Mouse (Mus musculus) limb, embryonic 11.5 days (tissue): ENCODE data around the gene Anks3. TPM values are rescaled to one million over a fixed set of nuclear protein-coding genes. Genes with fewer than 3 reads are reported as not detected.

ENCODE experiments used
- ATAC-seq: fragments of 200-750 bp; cut with Nextera tagmentation; 2 replicates; pipeline ENCODE4 v1.8.0; 2017; ENCODE audit warnings: low read depth; ENCODE audit not compliant: insufficient number of reproducible peaks, low FRiP score, low TSS enrichment
- DNase-seq: peaks from one replicate; pipeline ENCODE4 v3.0.0-alpha.2; 2015; ENCODE audit warnings: low spot score
- H3K27ac ChIP-seq: fragments of 300-500 bp; sonication (generic); replicated peaks from 2 replicates; pipeline ENCODE4 v1.5.1; 2014; ENCODE audit warnings: low read depth, mild to moderate bottlenecking, low read length
- H3K27me3 ChIP-seq: fragments of 300-500 bp; sonication (generic); 2 replicates; pipeline ENCODE4 v1.6.1; 2014; ENCODE audit warnings: mild to moderate bottlenecking, low read length, mixed read lengths; ENCODE audit not compliant: control insufficient read depth, insufficient read depth
- H3K36me3 ChIP-seq: fragments of 300-500 bp; sonication (generic); 2 replicates; pipeline ENCODE4 v1.6.1; 2014; ENCODE audit warnings: mild to moderate bottlenecking, low read length, moderate library complexity, mixed read lengths; ENCODE audit not compliant: control insufficient read depth, insufficient read depth
- H3K4me1 ChIP-seq: fragments of 300-500 bp; sonication (generic); 2 replicates; pipeline ENCODE4 v1.6.1; 2014; ENCODE audit warnings: low read length, mixed read lengths; ENCODE audit not compliant: control insufficient read depth, insufficient read depth
- H3K4me2 ChIP-seq: fragments of 300-500 bp; sonication (generic); 2 replicates; pipeline ENCODE4 v1.6.1; 2014; ENCODE audit warnings: low read depth, mild to moderate bottlenecking, moderate library complexity; ENCODE audit not compliant: severe bottlenecking
- H3K4me3 ChIP-seq: fragments of 300-500 bp; sonication (generic); 2 replicates; pipeline ENCODE4 v1.5.1; 2014; ENCODE audit warnings: low read depth, low read length
- H3K9ac ChIP-seq: fragments of 300-500 bp; sonication (generic); 2 replicates; pipeline ENCODE4 v1.6.1; 2014; ENCODE audit warnings: mild to moderate bottlenecking, low read length
- H3K9me3 ChIP-seq: fragments of 300-500 bp; sonication (generic); 2 replicates; pipeline ENCODE4 v1.6.1; 2016; ENCODE audit warnings: low read length; ENCODE audit not compliant: control insufficient read depth
- WGBS: fragments of 180-500 bp; shearing (Covaris S2); extraction: QIAGEN DNeasy Blood & Tissue Kit; methylation state at CpG from one replicate; pipeline ENCODE4 v1.1.7; 2014; 5-methylcytosine and 5-hydroxymethylcytosine counted together
- polyA plus RNA-seq: library from polyadenylated mRNA; unstranded; fragments of >200 nt; fragmentation: Nextera tagmentation; extraction: Ambion mirVana; gene quantifications from 2 replicates; pipeline ENCODE4 v1.2.1, GENCODE M21; 2014

The Anks3 gene
- polyA plus RNA-seq, result 41.0 and 41.2 TPM in 2 replicates

DNA sequence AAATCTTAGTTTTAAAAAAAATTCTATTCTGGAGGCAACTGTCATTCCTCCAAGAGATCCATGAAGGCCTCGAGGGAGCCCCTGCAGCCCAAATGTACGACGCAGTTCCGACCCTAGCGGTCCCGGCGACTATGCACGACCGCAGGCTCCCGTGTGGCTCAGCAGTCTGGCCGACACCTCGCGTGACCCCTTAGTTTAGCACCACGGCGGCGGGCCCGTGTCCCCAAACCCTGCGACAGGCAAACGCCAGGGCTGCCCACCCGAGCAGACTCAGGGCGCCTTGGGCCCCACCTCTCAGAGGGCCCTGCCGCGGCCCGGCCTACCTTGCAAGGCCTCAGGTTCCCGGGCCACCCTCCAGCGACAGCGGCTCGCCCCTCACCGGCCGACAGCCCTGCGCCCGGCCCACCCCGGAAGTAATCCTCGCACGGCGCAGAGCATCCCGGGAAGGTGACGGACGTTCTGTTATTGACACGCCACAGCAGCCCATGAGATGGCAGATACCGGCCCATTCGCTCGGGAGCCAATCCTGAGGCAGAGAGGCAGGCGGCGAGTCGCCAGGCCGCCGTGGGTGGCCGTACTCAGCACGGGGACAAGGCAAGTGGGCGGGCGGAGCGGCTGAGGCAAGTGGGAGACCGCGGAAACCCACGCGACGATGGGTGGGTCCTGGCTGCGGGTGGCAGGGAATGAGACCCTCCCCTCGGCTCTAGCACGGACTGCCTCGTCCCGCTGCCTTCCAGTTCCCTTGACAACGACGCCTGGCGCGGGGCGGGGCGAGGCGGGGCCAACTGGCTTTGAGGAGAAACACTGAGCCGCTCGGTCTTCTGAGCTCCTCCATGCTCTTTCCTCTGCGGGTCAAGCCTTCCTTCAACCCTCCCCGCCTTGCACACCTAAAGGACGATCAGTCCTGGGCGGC, at the start of gene Anks3:
TSS of gene Anks3 (minus strand) at position 409 of the 913 bp plus-strand sequence.
- DNase-seq (peak; percentile 92), ATAC-seq (peak; percentile 97)
- no peaks in the 10 kb centered on the region for H3K36me3 ChIP-seq
- H3K27me3 ChIP-seq, result no peaks in the 10 kb centered on the region
- peak within 1 kb of the TSS; percentile 82 for H3K4me2 ChIP-seq
- peak within 1 kb of the TSS; percentile 90 for H3K4me3 ChIP-seq
- under 1% methylated on average over 75 of the region's 76 CpGs for WGBS
- no peaks in the 10 kb centered on the region for H3K4me1 ChIP-seq
- peak within 1 kb of the TSS; percentile 68; the same call in 1 of the 2 replicates for H3K27ac ChIP-seq
- no peaks in the 10 kb centered on the region for H3K9me3 ChIP-seq
- H3K9ac ChIP-seq, result peak within 1 kb of the TSS; percentile 71

DNA sequence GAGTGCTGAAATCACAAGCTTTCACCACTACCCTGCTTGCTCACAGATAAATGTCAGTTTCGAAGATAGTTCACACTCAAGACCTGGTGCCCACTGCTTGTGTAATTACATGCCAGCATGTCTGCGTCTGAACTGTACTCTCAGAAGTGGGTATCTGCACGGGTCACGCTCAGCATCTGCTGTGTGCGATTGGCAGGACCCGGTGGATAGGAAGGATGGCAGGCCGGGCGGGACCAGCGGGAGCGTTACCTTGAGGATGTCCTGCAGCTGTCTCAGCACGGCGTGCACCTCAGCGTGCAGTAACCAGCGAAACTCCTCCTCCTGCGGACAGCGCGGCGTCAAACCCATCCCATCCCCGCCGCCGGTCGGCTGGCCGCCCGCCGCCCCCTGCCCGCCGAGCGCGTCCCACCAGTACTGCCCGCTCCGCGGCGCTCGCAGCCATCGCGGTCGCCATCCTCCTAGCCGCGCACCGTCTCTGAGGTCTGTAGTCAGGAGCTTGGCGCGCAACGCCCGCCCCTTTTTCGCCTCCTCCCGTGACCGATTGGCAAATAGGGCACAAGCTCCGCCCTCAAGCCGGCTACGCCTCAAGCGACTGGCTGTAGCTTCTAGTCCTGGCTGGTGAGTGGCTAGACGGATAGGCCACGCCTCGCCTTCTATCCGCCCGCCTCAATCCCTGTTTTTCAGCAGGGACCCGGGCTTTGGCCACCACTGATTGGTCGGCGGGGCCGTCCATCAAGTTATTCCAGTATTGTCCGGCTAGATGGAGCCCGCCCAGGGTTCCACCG, 49.2 kb upstream of the Anks3 start, which contains the start of gene Rogdi:
TSS of gene Rogdi (minus strand) at position 500 of the 785 bp plus-strand sequence.
- Histone ChIP-seq H3K27ac (no peak within 1 kb of the TSS), H3K4me1 (peaks cover 9% of the 10 kb centered on the region)

DNA sequence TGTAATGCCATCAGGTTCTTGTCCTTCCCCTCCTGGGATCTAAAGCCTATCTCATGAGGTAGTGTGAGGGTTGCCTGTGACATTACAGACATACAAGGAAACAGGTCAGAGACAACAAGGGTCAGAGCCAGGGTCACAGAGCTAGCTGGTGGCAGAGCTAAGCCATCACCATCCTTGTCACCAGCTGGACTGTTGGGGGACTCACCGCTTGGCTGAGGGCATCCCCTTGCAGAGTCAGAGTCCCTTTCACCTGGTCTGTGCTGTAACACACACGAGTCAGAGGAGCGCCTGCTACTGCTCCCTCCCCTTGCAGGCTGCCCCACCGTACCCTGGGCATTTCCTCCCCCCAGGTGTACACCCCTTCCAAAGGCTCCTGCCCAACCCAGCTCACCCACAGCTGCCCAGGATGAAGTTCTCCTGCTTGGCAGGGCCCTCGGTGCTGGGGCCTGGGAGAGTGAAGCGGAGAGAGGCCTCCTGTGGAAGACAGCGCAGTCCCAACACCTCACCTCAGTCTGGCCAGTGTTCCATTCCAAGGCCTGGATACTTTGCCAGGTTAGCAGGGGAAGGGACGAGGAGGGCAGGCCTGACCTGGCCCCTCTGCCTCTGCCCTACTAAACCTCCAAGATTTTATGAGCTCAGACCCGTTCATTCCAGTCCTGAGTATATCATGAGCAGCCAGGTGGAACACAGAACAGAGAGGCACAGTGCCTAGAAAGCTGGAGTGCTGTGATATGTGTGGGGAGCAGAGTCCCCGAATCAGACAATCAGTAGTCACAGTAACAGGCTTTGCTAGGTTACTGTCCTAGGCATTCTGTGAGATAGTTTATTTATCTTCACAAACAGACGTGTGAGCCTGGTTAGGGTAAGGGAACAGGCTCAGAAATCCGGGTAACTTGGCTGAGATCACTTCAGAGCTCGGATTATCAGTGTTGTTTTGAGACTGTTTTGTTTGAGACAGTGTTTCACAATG, 48.3 kb upstream of the Anks3 start:
- no peak for DNase-seq
- 56% methylated on average over 13 of the region's 13 CpGs for WGBS
- Histone ChIP-seq H3K9ac (peak overlapping the region; percentile 67), H3K27me3 (no peaks in the 10 kb centered on the region), H3K4me2 (peak overlapping the region; percentile 71), H3K4me1 (peaks cover 9% of the 10 kb centered on the region), H3K9me3 (no peaks in the 10 kb centered on the region), H3K4me3 (peak overlapping the region; percentile 59), H3K27ac (no peak overlapping the region), H3K36me3 (peaks cover 12% of the 10 kb centered on the region)
- ATAC-seq, result no peak

More for the DNA sequence above, 49.2 kb upstream of the Anks3 start, which contains the start of gene Rogdi:
- H3K9me3 ChIP-seq, result no peaks in the 10 kb centered on the region
- H3K36me3 ChIP-seq, result peaks cover 17% of the 10 kb centered on the region
- H3K4me3 ChIP-seq, result peak within 1 kb of the TSS; percentile 59
- under 1% methylated on average over 62 of the region's 63 CpGs for WGBS
- H3K4me2 ChIP-seq, result peak within 1 kb of the TSS; percentile 71
- no peaks in the 10 kb centered on the region for H3K27me3 ChIP-seq
- H3K9ac ChIP-seq, result peak within 1 kb of the TSS; percentile 67
- ATAC-seq (peak; percentile 99), DNase-seq (peak; percentile 100)

DNA sequence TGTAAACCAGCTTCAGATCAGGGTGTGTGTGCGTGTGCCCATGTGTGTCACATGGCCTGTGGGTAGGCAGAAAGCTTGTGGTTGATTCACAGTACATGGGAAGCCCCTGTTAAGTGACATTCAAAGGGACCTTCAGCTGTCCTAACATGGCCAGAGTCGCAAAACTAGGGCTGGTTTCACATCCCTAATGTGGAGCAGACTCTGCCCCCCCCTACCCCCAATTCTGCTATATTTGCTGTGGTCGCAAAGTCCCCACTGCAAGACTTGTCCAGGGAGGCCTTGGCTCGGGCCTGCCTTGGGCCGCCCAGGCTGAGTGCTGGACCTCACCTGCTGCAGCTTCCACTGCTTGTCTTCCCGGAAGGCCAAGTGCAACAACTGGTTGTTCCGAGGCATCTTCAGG, 47.3 kb upstream of the Anks3 start:
- H3K4me2 ChIP-seq, result no peak overlapping the region
- no peaks in the 10 kb centered on the region for H3K27me3 ChIP-seq
- 91% methylated on average over 7 of the region's 7 CpGs for whole genome bisulfite sequencing
- no peak overlapping the region for H3K4me3 ChIP-seq
- H3K9me3 ChIP-seq, result no peaks in the 10 kb centered on the region
- H3K36me3 ChIP-seq, result peaks cover 8% of the 10 kb centered on the region
- H3K9ac ChIP-seq, result no peak overlapping the region
- ATAC-seq (no peak), DNase-seq (no peak)
- no peak overlapping the region for H3K27ac ChIP-seq
- peaks cover 9% of the 10 kb centered on the region for H3K4me1 ChIP-seq

DNA sequence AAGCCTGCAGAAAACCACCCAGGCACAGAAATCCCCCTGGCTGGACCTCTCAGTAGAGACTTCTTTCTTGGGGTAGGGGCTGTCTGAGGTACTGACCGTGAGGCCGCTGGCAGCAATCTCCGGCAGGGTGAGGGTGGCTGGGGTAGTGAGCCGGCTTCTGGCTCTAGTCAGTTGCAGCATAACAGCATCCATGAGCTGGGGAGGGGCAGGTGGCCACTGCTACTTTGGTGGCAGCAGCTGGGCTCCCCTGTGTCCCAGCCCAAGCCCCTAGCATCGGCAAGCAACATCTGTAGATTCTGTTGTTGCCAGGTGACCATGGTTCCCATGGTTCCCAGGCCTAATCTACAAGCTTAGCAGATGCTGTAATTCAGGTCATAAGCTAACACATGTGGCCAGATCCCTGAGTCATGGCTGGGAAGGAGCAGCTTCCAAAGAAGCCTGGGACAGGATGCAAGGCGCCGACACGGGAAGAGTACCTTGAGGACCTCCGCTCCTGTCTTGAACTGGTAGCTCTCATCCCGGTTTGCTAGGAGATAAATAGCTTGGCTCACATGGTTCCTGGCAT, 46.4 kb upstream of the Anks3 start:
- Histone ChIP-seq H3K27ac (no peak overlapping the region), H3K9me3 (no peaks in the 10 kb centered on the region), H3K4me1 (peaks cover 9% of the 10 kb centered on the region), H3K4me2 (no peak overlapping the region), H3K4me3 (no peak overlapping the region), H3K36me3 (peaks cover 3% of the 10 kb centered on the region), H3K9ac (no peak overlapping the region), H3K27me3 (no peaks in the 10 kb centered on the region)
- ATAC-seq (no peak), DNase-seq (no peak)
- WGBS, result 83% methylated on average over 10 of the region's 10 CpGs

DNA sequence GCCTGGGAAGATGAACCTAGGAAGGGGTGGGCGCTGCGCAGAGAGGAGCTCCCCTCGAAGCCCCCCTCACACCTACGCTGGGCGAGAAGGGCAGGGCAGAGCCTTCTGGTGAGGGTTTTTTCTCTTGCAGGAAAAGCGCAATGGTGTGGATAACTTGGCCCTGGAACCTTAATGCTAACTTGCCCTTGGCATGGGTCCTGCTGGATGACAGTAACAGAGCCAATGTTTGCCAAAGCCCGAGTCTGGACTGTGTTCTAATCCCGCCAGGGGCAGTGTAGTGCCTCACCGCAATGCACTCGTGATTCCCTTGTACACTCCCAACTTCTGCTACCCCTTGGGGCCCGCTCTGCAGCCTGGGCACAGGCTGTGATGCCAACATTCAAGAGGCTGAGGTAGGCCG, 44.1 kb upstream of the Anks3 start:
- H3K4me2 ChIP-seq, result no peak overlapping the region
- H3K9ac ChIP-seq, result no peak overlapping the region
- 83% methylated on average over 12 of the region's 12 CpGs for WGBS
- no peaks in the 10 kb centered on the region for H3K27me3 ChIP-seq
- H3K27ac ChIP-seq, result no peak overlapping the region
- H3K9me3 ChIP-seq, result no peaks in the 10 kb centered on the region
- H3K4me3 ChIP-seq, result no peak overlapping the region
- no peaks in the 10 kb centered on the region; the same call in 1 of the 2 replicates for H3K36me3 ChIP-seq
- ATAC-seq, result no peak
- no peak for DNase-seq
- H3K4me1 ChIP-seq, result peaks cover 9% of the 10 kb centered on the region

DNA sequence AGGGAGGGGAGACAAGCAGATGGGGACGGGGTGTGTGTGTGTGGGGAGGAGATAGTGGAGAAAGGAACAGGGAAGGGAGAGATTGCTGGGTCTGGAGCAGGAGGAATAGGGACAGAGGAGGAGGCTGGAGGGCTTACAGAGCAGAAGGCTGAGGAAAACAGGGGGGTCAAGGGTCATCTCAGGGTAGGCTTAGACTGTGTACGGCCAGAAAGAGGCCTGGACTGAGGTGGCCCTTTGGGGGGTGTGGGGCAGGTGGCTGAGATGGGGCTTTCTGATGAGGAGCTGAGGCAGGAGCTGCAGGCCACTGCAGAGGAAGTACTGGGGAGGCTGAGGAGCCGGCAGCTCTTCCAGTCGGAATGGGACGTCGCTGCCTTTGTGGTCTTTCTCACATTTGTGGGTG, 43.5 kb upstream of the Anks3 start:
- Histone ChIP-seq H3K4me1 (peaks cover 5% of the 10 kb centered on the region), H3K27ac (no peak overlapping the region), H3K36me3 (no peaks in the 10 kb centered on the region; the same call in 1 of the 2 replicates), H3K27me3 (no peaks in the 10 kb centered on the region), H3K4me3 (no peak overlapping the region), H3K9ac (no peak overlapping the region), H3K9me3 (no peaks in the 10 kb centered on the region), H3K4me2 (no peak overlapping the region)
- DNase-seq (no peak), ATAC-seq (0 out of 2 replicates have a peak, but pooled peaks have one; percentile 32)
- WGBS, result 42% methylated on average over 6 of the region's 6 CpGs
